Mouse (Mus musculus) macrophage (primary cell): ENCODE measurements around the gene Olfr1506. TPM values are rescaled to one million over a fixed set of nuclear protein-coding genes. Genes with fewer than 3 reads are reported as not detected.
"Not testable (repeated sequence)": the region's sequence is repeated elsewhere in the genome, so short reads cannot be mapped to it uniquely, and the experiment has no call there.

Source experiments
- H3K27ac ChIP-seq: fragments of 350-480 bp; formaldehyde crosslinking; 2 replicates; pipeline ENCODE4 v1.9.0; 2021
- H3K36me3 ChIP-seq: fragments of 350-480 bp; formaldehyde crosslinking; 2 replicates; pipeline ENCODE4 v1.9.0; 2021; ENCODE audit errors: inconsistent target
- H3K4me3 ChIP-seq: fragments of 350-480 bp; formaldehyde crosslinking; 2 replicates; pipeline ENCODE4 v1.9.0; 2021; ENCODE audit errors: inconsistent target
- H3K79me2 ChIP-seq: fragments of 350-480 bp; formaldehyde crosslinking; 2 replicates; pipeline ENCODE4 v1.9.0; 2021; ENCODE audit errors: inconsistent target
- WGBS: methylation state at CpG from one replicate; pipeline ENCODE4 v1.1.7; 2026; ENCODE audit warnings: inconsistent platforms; ENCODE audit not compliant: missing documents; 5-methylcytosine and 5-hydroxymethylcytosine counted together
- polyA plus RNA-seq: library from polyadenylated mRNA; stranded (reverse); fragments of 250-400 nt; gene quantifications from 3 replicates; pipeline ENCODE4 v1.2.4, GENCODE M21; 2018; ENCODE audit warnings: inconsistent platforms
- total RNA-seq, 78 experiments: library from RNA; depleted of rRNA; stranded (reverse); fragments of 250-400 nt; gene quantifications; 1 replicate in 9 of 78; 2 replicates in 24 of 78; 3 replicates in 43 of 78; 4 replicates in 2 of 78; pipeline ENCODE4 v1.2.4; 2018; ENCODE audit warnings: inconsistent platforms in 56 of 78

The Olfr1506 gene
- under 1 TPM in 1 of 26 experiments, not detected in 25; 0.25 TPM for total RNA-seq (2018; cell fraction: chromatin; rRNA removed)
- total RNA-seq (2018; cell fraction: cytosol; rRNA removed), result not detected
- total RNA-seq (2018; cell fraction: nucleus; rRNA removed), result not detected
- polyA plus RNA-seq, result not detected in 3 replicates

DNA sequence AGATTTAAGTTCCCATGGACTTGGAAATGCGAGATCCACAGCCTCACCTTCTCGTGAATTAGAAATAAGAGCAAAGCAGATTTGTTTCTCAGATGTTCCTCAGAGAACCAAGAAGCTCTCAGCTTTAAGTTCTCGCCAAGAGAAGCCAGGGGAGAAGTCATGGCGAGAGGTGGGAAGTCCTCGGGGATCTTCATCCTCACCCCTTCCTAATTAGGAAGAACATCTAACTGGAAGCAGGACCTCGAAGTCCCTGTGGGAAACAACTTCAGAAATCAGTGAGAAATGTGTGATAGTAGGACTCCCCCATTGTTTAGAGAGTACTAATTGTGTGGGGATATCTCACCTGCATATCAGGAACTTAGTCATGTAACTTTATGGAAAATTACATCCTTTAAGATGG lies at the start of gene Olfr1506:
Gene Olfr1506, minus strand, starts transcription at position 101 of the 400 bp plus-strand sequence.
- not testable (repeated sequence) for H3K36me3 ChIP-seq, H3K4me3 ChIP-seq
- WGBS, result no CpG with 5 or more reads among the region's 6 CpGs

DNA sequence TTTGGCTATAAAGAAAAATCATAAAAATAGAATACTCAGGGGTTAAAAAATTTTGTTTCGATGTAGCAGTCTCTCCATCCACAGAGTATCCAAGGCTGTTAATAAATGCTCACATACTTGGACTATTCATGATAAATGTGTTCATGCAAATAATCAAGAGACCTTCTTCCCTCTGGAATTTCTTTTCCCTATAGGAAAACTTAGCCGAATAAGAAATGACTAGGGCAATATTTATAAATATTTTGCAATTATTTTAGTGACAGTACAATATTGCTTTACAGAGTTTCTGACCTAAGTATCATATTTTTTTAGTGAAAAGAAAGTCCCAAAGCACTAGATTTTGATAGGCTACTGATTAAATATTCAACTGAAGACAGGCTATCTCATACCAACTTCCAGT lies 46.6 kb upstream of the Olfr1506 start, which contains the start of gene Olfr1271:
Gene Olfr1271, minus strand, starts transcription at position 101 of the 400 bp plus-strand sequence.
- 89% methylated on average over 2 of the region's 2 CpGs for WGBS

More for the DNA sequence above, at the start of gene Olfr1506:
- not testable (repeated sequence) for H3K79me2 ChIP-seq, H3K27ac ChIP-seq

DNA sequence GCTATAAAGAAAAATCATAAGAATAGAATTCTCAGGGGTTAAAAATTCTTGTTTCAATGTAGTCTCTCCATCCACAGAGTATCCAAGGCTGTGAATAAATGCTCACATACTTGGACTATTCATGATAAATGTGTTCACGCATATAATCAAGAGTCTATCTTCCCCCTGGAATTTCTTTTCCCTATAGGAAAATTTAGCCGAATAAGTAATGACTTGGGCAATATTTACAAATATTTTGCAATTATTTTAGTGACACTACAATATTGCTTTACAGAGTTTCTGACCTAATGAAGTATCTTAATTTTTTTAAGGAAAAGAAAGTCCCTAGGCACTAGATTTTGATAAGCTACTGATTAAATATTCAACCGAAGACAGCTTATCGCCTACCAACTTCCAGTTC lies 33.2 kb upstream of the Olfr1506 start, which contains the start of gene Olfr142:
Gene Olfr142, minus strand, starts transcription at position 101 of the 400 bp plus-strand sequence.
- 98% methylated on average over 4 of the region's 4 CpGs for WGBS

More for the DNA sequence above, 46.6 kb upstream of the Olfr1506 start, which contains the start of gene Olfr1271:
- Histone ChIP-seq H3K27ac (no peak within 1 kb of the TSS), H3K79me2 (no peaks in the 10 kb centered on the region), H3K36me3 (no peaks in the 10 kb centered on the region), H3K4me3 (no peak within 1 kb of the TSS)

DNA sequence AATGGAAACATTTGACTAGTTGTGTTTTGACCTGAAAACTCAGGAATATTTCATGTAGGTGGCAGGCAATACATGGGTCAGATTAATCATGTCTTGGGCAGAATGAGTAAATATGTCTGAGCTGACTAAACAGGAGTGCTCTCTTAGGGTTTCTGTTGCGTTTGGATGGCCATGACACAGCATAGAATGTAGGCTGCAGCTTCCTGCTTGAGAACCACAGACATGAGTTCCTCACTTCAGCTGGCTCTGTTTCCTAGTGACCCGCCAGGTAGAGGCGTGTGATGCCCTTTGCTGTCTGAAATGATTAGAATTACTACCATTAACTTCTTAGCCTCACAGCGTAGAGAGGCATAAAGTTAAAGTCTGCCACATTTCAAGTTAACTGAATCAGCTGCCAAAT lies 24.7 kb downstream of the Olfr1506 start:
- H3K79me2 ChIP-seq, H3K36me3 ChIP-seq, H3K27ac ChIP-seq, H3K4me3 ChIP-seq: not testable (repeated sequence)
- WGBS, result no CpG with 5 or more reads among the region's 4 CpGs

More for the DNA sequence above, 33.2 kb upstream of the Olfr1506 start, which contains the start of gene Olfr142:
- Histone ChIP-seq H3K4me3 (no peak within 1 kb of the TSS), H3K79me2 (no peaks in the 10 kb centered on the region), H3K36me3 (no peaks in the 10 kb centered on the region), H3K27ac (no peak within 1 kb of the TSS)

DNA sequence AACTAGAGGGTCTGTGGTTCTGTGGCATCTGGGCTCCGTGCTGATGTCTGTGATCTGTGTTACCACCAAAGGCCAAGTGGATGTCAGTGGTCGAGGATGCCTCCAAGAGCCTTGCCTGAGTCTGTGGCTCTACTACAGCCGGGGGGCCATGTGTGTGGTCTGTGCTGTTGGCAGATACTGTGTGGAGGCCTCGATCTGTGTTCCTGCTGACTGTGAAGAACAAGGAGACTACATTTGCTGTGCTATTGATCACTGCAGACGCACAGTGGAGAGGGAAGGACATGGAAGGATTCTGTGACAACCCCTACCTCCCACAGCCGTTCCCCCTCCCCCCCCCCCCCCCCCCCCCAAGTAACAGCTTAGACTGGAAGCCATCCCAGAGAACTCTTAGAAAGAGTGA lies 29.0 kb downstream of the Olfr1506 start:
- H3K27ac ChIP-seq, H3K4me3 ChIP-seq, H3K36me3 ChIP-seq, H3K79me2 ChIP-seq: not testable (repeated sequence)
- no CpG with 5 or more reads among the region's 6 CpGs for WGBS

DNA sequence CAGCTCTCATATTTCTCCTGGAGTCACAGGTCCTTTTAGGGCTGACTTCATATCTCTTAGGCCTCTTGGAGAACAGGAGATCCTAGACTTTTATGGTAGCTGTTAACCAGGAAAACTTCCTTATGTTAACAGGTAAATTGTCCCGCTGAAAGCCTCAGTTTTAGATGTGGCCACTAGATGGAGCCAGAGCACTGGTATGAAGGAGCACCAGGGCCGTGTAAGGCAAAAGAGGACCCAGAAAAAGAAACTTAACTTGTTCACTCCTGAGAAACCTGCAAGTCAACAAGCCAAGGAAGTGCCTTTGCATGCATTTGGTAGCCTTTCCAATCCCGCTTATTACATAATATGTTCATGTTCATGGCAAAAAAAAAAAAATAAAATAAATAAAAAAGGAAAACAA lies 29.5 kb downstream of the Olfr1506 start:
- WGBS, result no CpG with 5 or more reads among the region's 3 CpGs
- H3K79me2 ChIP-seq, H3K27ac ChIP-seq, H3K36me3 ChIP-seq, H3K4me3 ChIP-seq: not testable (repeated sequence)

DNA sequence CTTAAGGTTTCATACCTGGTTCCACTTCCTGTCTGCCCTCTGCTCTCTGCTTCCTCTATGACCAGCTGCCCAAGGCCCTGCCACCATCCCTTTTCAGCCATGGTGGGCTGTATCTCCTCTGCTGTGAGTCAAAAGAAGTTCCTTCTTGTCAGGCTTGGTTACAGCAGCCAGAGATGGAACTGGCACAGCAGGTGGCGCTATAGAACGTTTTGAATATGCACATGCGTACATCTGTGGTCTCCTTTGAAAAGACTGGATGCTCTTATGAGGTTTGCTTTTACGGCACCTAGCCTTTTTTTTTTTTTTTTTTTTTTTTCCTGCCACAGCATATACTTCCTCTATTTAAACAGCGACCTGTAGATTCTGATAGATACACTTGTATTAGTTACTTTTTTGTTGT lies 37.2 kb downstream of the Olfr1506 start:
- not testable (repeated sequence) for H3K79me2 ChIP-seq, H3K27ac ChIP-seq, H3K4me3 ChIP-seq, H3K36me3 ChIP-seq
- no CpG with 5 or more reads among the region's 5 CpGs for WGBS

DNA sequence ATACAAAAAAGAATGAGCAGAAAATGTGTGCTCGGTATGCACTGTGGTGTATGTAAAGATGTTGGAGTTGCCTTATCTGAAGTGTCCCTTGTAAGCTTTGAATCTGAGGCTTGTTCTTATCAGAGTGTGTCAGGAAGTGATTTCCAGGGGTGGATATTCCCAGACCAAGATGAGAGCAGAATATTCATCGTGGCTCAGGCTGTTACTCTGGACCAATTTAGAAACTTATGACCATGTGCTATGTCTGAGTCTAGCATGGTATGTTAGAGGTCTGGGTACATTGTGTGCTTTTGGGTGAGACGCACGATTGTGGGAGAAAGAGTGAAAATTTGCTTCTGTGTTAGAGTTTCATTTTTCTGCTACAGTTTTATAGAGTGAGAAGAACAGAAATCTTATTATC lies 38.2 kb downstream of the Olfr1506 start:
- not testable (repeated sequence) for H3K36me3 ChIP-seq, H3K4me3 ChIP-seq, H3K79me2 ChIP-seq, H3K27ac ChIP-seq
- WGBS, result no CpG with 5 or more reads among the region's 4 CpGs

Other genes with a start within 250 kb of the Olfr1506 start
- gene Olfr1261, start 233.3 kb downstream of the Olfr1506 start, polyA plus RNA-seq, result not detected in 3 replicates
- not detected in 3 replicates for gene Olfr1262, start 224.3 kb downstream of the Olfr1506 start, polyA plus RNA-seq
- not detected in 3 replicates for gene Olfr1263, start 212.4 kb downstream of the Olfr1506 start, polyA plus RNA-seq
- not detected in 3 replicates for gene Olfr1264, start 198.9 kb downstream of the Olfr1506 start, polyA plus RNA-seq
- not detected in 3 replicates for gene Olfr1265, start 189.2 kb downstream of the Olfr1506 start, polyA plus RNA-seq
- gene Olfr140, start 160.9 kb downstream of the Olfr1506 start, polyA plus RNA-seq, result not detected in 3 replicates
- gene Olfr1269, start 103.1 kb downstream of the Olfr1506 start, polyA plus RNA-seq, result not detected in 3 replicates
- not detected in 3 replicates for gene Olfr32, start 82.2 kb downstream of the Olfr1506 start, polyA plus RNA-seq
- gene Olfr1270, start 71.4 kb downstream of the Olfr1506 start, polyA plus RNA-seq, result not detected in 3 replicates
- gene Olfr142, start 33.1 kb upstream of the Olfr1506 start, polyA plus RNA-seq, result not detected in 3 replicates
- not detected in 3 replicates for gene Olfr1271, start 46.5 kb upstream of the Olfr1506 start, polyA plus RNA-seq
- not detected in 3 replicates for gene Olfr1272, start 68.3 kb upstream of the Olfr1506 start, polyA plus RNA-seq
- not detected in 3 replicates for gene Gm13769, start 97.7 kb upstream of the Olfr1506 start, polyA plus RNA-seq
- gene Olfr1274-ps, start 174.2 kb upstream of the Olfr1506 start, polyA plus RNA-seq, result not detected in 3 replicates